Mouse (Mus musculus) liver, embryonic 14.5 days (tissue): Measurements from ENCODE around the gene Th. TPM values are rescaled to one million over a fixed set of nuclear protein-coding genes. Genes with fewer than 3 reads are reported as not detected.

ENCODE experiments used
- ATAC-seq: fragments of 200-750 bp; cut with Nextera tagmentation; 2 replicates; pipeline ENCODE4 v1.8.0; 2017; ENCODE audit warnings: moderate number of reproducible peaks, mild to moderate bottlenecking, moderate library complexity; ENCODE audit not compliant: insufficient read depth
- DNase-seq, 3 experiments: peaks; one replicate each; pipeline ENCODE4 v3.0.0-alpha.2; 2012 to 2013; ENCODE audit warnings: low read depth in 3 of 3, low spot score in 3 of 3
- H3K27ac ChIP-seq: fragments of 300-500 bp; sonication (generic); 2 replicates; pipeline ENCODE4 v1.5.1; 2014; ENCODE audit warnings: moderate library complexity, mild to moderate bottlenecking, control low read depth, inconsistent platforms
- H3K27me3 ChIP-seq: fragments of 300-500 bp; sonication (generic); 2 replicates; pipeline ENCODE4 v1.6.1; 2014; ENCODE audit warnings: mild to moderate bottlenecking, low read length, moderate library complexity; ENCODE audit not compliant: control insufficient read depth, insufficient read depth
- H3K36me3 ChIP-seq: fragments of 300-500 bp; sonication (generic); replicated peaks from 2 replicates; pipeline ENCODE4 v1.6.1; 2014; ENCODE audit warnings: low read depth; ENCODE audit not compliant: control insufficient read depth, insufficient read depth
- H3K4me1 ChIP-seq, 2 experiments: fragments of 200-500 bp in 1 of 2; fragments of 300-500 bp in 1 of 2; sonication (generic) in 1 of 2; replicated peaks; 2 replicates each; pipeline ENCODE4 v1.6.1; 2012 to 2014; ENCODE audit warnings: antibody characterized with exemption in 1 of 2, inconsistent platforms in 1 of 2, low read length in 1 of 2; ENCODE audit not compliant: control insufficient read depth in 2 of 2, insufficient read depth in 2 of 2
- H3K4me2 ChIP-seq: fragments of 300-500 bp; sonication (generic); 2 replicates; pipeline ENCODE4 v1.6.1; 2014; ENCODE audit warnings: low read depth, mild to moderate bottlenecking, control low read depth, moderate library complexity
- H3K4me3 ChIP-seq, 2 experiments: fragments of 200-500 bp in 1 of 2; fragments of 300-500 bp in 1 of 2; sonication (generic) in 1 of 2; 2 replicates each; pipeline ENCODE4 v1.5.1; 2012 to 2014; ENCODE audit warnings: low read depth in 2 of 2, low read length in 2 of 2, mild to moderate bottlenecking in 2 of 2, control low read depth in 1 of 2, inconsistent platforms in 1 of 2, moderate library complexity in 1 of 2; ENCODE audit not compliant: insufficient read depth in 1 of 2
- H3K9ac ChIP-seq: fragments of 300-500 bp; sonication (generic); replicated peaks from 2 replicates; pipeline ENCODE4 v1.6.1; 2014; ENCODE audit warnings: mild to moderate bottlenecking, control low read depth, moderate library complexity
- H3K9me3 ChIP-seq: fragments of 300-500 bp; sonication (generic); 2 replicates; pipeline ENCODE4 v1.6.1; 2016; ENCODE audit warnings: low read length, mixed read lengths; ENCODE audit not compliant: control insufficient read depth
- CTCF ChIP-seq: IDR thresholded peaks from 2 replicates; pipeline ENCODE4 v1.5.1; 2016; ENCODE audit warnings: antibody characterized with exemption, low read depth, control low read depth
- EP300 ChIP-seq: IDR thresholded peaks from 2 replicates; pipeline ENCODE4 v1.6.1; 2016; ENCODE audit warnings: antibody characterized with exemption, low read depth
- WGBS: fragments of 180-500 bp; shearing (Covaris S2); extraction: QIAGEN DNeasy Blood & Tissue Kit; methylation state at CpG from one replicate; pipeline ENCODE4 v1.1.7; 2014; ENCODE audit not compliant: insufficient replicate concordance; 5-methylcytosine and 5-hydroxymethylcytosine counted together
- polyA plus RNA-seq, 2 experiments: library from polyadenylated mRNA; depleted of rRNA in 1 of 2; stranded (reverse) in 1 of 2; unstranded in 1 of 2; fragments of >200 nt; fragmentation: Nextera tagmentation in 1 of 2; extraction: Ambion mirVana in 1 of 2; gene quantifications; 2 replicates each; pipeline versions ENCODE4 v1.2.1 to v1.2.3; 2012 to 2014

Gene Th
- polyA plus RNA-seq, 2 experiments, result 0.01 to 0.08 TPM

DNA sequence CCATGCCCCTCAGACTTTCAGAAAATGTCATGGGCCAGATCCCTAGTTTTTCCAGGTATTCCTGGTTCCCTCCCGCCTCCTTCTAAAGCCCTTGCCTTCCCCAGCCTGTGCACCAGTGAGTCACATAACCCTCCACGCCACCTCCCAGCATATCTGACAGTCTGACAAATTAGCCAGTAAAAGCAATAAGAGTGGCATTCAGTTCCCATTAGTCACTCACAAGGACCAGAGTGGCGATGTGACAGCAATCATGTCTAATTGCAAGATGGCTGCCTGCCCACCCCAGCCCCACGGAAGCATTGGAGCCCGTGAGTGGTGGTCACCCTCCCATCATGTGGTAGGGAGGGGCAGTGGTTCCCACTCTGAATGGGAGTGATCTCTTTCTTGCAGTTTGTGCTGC is 25.3 kb downstream of the Th start:
- Histone ChIP-seq H3K4me2 (no peak overlapping the region), H3K9ac (no peak overlapping the region), H3K36me3 (no peaks in the 10 kb centered on the region), H3K4me1 (no peaks in the 10 kb centered on the region), H3K9me3 (no peaks in the 10 kb centered on the region), H3K4me3 (no peak overlapping the region), H3K27ac (no peak overlapping the region), H3K27me3 (no peaks in the 10 kb centered on the region)
- no peak for DNase-seq
- 53% methylated on average over 5 of the region's 5 CpGs for WGBS
- no peak for ATAC-seq
- no peak for TF ChIP-seq CTCF

DNA sequence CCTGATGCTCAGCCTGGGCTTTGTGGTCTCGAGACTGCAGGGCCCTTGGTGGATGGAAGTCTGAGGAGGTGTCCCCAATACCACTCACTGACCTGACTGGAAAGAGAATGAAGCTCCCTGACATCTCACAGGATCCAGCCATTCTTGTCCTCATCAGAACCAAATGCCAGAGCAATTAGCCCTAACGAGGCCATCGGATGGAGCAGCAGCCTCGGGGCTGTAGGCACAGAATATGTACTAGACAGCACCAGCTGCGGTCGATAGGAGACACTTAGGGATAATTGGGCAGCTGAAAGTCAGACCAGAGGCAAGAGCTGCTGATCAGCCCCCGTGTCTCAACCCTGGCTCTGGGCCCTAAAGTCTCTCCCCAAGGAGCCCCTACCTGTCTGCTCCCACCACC is 26.6 kb downstream of the Th start:
- no peak overlapping the region for H3K4me3 ChIP-seq
- no peak overlapping the region for H3K4me2 ChIP-seq
- 45% methylated on average over 7 of the region's 7 CpGs for WGBS
- no peak for TF ChIP-seq EP300
- no peak for TF ChIP-seq CTCF
- no peaks in the 10 kb centered on the region for H3K4me1 ChIP-seq
- H3K9me3 ChIP-seq, result no peaks in the 10 kb centered on the region
- H3K27me3 ChIP-seq, result no peaks in the 10 kb centered on the region
- ATAC-seq, result no peak
- no peak for DNase-seq
- H3K36me3 ChIP-seq, result no peaks in the 10 kb centered on the region
- no peak overlapping the region for H3K9ac ChIP-seq
- no peak overlapping the region for H3K27ac ChIP-seq

DNA sequence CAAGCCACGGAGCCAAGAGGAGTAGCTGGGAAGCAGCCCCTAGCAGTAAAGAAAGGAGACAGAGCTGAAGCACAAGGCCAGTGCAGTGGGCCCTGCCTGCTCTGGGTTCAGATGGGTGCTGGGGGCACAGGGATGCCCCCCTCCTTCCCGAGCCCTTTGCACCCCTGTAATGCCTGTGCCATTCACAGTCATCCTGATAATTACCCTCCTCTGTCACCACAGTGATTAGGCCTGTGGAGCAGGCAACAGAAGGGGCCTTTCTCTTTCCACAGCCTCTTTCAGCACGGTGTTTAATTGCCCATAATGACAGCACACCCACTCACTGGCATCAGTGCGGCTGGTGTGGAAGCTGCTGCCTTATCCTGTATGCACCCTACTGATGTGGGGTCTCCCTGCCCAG is 28.0 kb downstream of the Th start:
- no peaks in the 10 kb centered on the region for H3K4me1 ChIP-seq
- 37% methylated on average over 4 of the region's 4 CpGs for WGBS
- H3K9me3 ChIP-seq, result no peaks in the 10 kb centered on the region
- no peak overlapping the region for H3K9ac ChIP-seq
- H3K27ac ChIP-seq, result no peak overlapping the region
- ATAC-seq (no peak), DNase-seq (no peak)
- TF ChIP-seq CTCF (no peak), EP300 (no peak)
- H3K4me2 ChIP-seq, result no peak overlapping the region
- H3K4me3 ChIP-seq, result no peak overlapping the region
- H3K36me3 ChIP-seq, result no peaks in the 10 kb centered on the region
- H3K27me3 ChIP-seq, result no peaks in the 10 kb centered on the region

DNA sequence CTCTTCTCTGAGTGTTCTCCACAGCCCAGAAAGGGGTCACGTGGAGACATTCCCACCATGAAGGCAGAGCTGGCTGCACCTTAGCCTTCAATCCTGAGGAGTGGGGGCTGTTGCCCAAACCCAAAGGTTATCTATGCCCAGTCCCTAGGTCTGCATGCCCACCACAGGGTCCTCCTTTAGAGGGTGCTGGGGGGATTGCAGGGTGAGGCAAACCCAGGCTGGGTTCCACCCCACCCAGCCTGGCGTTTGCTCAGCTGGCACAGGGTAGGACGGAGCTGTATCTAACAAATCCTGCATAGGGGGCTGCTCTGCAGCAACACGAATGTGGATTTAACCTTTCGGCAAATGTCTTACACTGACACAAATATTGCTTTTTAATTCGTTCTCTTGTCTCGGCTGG is 29.2 kb downstream of the Th start:
- H3K9ac ChIP-seq, result no peak overlapping the region
- DNase-seq (no peak), ATAC-seq (no peak)
- H3K4me1 ChIP-seq, result no peaks in the 10 kb centered on the region
- no peak overlapping the region for H3K4me2 ChIP-seq
- H3K27me3 ChIP-seq, result no peaks in the 10 kb centered on the region
- no peak overlapping the region for H3K27ac ChIP-seq
- no peaks in the 10 kb centered on the region for H3K36me3 ChIP-seq
- H3K9me3 ChIP-seq, result no peaks in the 10 kb centered on the region
- TF ChIP-seq EP300 (no peak), CTCF (no peak)
- 47% methylated on average over 7 of the region's 7 CpGs for WGBS
- no peak overlapping the region for H3K4me3 ChIP-seq

DNA sequence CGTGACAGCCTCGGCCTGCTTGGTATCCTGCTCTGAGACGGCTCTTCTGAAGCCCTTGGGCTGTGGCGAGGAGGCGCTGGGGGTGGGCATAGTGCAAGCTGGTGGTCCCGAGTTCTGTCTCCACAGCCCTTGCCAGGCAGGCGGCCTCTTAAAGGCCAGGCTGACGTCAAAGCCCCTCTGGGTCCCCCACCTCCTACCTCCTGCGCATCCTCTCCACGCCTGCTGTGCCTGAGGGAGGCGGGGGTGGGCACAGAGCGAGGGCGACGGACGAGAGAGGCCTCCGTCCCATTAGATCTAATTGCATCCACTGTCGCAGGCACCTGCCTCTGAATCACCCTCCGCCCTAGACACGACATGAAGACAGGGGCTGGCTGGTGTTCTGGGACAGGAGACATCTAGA is 31.1 kb downstream of the Th start:
- TF ChIP-seq CTCF (no peak), EP300 (no peak)

DNA sequence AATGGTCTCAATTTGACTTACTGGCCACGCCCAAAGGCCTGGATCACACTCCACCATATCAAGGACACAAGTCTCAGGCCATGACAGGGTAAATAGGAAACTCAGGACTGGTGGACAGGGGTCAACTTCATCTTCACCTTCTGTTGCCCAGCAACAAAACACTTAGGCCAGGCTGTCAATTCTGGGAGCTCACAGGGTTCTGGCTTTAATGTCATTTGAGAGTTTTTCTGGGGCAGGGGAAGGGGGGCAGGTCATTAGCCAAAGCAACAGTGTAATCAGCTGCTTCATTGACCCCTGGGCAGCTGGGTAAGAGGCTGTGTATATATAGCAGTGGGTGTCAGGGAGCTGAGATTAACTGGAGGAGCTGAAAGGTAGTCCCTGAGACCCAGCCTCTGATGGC is 33.5 kb downstream of the Th start:
- TF ChIP-seq EP300 (no peak), CTCF (no peak)
- 23% methylated on average over 1 of the region's 1 CpGs for WGBS
- no peaks in the 10 kb centered on the region for H3K9me3 ChIP-seq
- no peak for DNase-seq
- no peaks in the 10 kb centered on the region for H3K36me3 ChIP-seq
- no peak overlapping the region for H3K27ac ChIP-seq
- no peak for ATAC-seq
- no peak overlapping the region for H3K4me2 ChIP-seq
- no peak overlapping the region for H3K4me3 ChIP-seq
- H3K27me3 ChIP-seq, result no peaks in the 10 kb centered on the region
- H3K9ac ChIP-seq, result no peak overlapping the region
- no peaks in the 10 kb centered on the region for H3K4me1 ChIP-seq

More for the DNA sequence above, 31.1 kb downstream of the Th start:
- no peak for ATAC-seq
- H3K27me3 ChIP-seq, result no peaks in the 10 kb centered on the region
- no peaks in the 10 kb centered on the region for H3K9me3 ChIP-seq
- H3K9ac ChIP-seq, result no peak overlapping the region
- no peak overlapping the region for H3K4me3 ChIP-seq
- no peak for DNase-seq
- WGBS, result 60% methylated on average over 19 of the region's 19 CpGs
- no peaks in the 10 kb centered on the region for H3K4me1 ChIP-seq
- no peak overlapping the region for H3K4me2 ChIP-seq
- H3K27ac ChIP-seq, result no peak overlapping the region
- H3K36me3 ChIP-seq, result no peaks in the 10 kb centered on the region
